Mouse (Mus musculus): ENCODE results near the gene Gga2.

The Gga2 gene

DNA sequence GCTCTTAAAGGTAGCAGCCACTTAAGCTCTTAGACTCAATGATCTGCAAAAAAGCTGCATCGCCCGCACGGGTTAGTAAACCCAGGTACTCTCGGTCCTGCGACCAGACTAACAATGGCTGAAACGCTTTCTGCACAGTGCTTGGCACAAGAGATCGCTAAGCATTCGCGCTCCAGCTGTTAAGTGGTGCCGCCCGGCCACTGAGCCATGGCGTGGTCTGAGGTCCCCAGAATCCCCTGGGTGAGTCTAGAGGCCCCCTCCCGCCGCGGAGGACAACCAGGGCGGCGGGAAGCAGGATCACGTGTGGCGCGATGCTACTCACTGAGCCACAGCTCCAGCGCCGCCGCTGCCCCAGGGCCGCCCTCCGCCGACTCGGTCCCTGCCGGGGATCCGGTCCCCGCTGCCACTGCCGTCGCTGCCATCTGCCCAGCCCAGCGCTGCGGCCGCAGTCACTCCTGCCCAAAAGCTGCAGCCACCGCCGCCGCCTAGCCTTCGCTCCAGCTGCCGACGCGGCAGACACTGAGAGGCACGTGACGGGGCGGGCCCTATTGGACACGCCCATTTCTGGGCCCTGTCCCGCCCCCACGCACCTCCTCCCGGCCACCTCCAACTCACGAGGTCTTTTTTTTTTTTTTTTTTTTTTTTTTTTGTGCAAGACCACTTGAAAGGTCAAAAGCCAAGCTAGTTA, at the start of gene Gga2:
Gene Gga2, minus strand, starts transcription at position 556 of the 688 bp plus-strand sequence.
- peak; percentile 65 for DNase-seq (ENCODE audit: low read depth, low spot score)

- no peak for DNase-seq (ENCODE audit: low read depth, low spot score)
These were observed 46.7 kb upstream of the Gga2 start for GRCm38 (mm10) chr7:122067517-122068381.

DNA sequence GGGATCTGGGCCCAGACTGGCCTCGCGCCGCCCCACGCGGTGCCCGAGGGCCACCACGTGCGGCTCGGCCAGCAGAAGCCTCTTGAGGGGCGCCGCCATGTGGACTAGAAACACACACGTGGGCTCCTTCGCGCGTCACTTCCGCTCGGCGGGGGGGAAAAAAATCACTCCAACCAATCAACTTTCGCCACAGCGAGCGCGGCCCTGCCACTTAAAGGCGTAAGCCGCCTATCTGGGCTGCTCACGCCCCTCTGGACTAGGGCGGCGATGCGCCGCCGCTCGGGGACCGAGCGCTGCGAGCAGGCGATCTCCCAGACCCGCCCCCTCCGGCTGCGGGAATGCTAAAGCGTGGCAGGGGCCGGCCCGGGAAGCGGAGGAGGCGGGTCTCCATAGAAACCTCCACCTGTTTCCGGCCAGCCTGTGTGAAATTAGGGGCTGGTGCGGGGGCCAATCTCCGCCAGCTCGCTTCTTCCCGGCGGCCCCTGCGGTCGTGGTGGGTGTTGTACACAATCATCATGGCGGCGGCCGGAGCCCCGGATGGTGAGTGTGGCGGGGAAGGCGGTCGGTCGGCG, 46.0 kb upstream of the Gga2 start, which contains the start of the genes Ubfd1 and Ears2:
Gene Ubfd1, plus strand, starts transcription at position 231 of the 572 bp plus-strand sequence.
Gene Ears2, minus strand, starts transcription at position 319 of the 572 bp plus-strand sequence.
- DNase-seq (ENCODE audit: low read depth, low spot score): peak; percentile 95

DNA sequence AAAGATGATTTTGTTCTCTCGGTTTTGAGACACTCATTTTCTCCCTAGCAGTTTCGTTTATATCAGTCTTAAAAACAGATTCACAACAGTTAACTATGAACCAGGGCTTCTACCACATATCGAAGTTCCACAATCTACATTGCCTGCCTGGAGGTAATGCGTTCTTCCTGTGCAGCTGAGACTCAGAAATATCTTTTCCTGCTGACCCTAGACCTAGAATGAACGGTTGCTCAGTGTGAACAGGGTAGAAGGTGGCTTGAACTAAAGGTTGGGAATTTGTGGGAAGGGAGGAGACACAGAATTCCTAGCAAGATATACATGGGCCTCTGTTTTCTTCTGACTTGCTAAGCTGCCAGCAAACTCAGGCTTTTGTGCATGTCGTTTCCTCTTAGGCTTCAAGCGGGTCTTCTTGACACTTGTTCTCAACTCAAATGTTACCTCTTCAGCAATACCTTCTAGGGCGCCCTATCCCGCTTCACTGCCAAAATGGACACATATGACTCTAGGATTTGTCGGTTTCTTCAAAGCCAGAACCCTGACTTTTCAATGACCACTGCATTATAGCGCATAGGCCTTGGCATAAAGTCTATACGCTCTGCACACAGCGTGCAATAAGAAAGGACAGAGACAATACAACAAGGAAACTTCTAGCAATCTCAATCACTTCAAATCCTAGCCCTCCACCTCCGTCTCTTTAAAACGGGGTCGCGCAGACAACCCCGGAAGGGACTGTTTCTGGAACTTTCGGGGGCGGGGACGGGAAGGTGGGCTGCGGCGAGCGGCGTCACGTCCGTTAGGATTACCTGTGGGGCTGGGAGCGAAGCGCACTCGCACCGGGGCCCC, 45.3 kb upstream of the Gga2 start:
- no peak for DNase-seq (ENCODE audit: low read depth, low spot score)

- DNase-seq (ENCODE audit: low read depth, low spot score): no peak
These were observed 44.6 kb upstream of the Gga2 start for GRCm38 (mm10) chr7:122065656-122066055.

DNA sequence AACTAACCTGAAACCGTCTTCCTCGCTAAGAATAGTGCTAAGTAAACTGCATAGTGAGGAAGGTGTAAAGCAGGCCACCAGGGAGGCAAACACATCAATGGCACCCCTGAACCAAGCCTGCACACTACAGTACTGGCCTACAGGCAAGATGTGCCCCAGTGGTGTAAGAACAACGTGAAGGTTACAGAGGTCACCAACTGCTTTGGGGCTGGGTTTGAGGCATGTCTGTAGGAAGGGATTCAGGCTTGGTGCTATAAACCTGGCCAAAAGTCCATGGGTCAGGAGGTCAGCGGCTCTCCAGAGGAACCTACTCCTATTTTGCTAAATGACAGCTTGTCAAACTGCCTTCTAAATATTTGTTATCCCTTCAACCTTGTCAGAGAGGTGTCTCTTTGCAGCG, 35.6 kb upstream of the Gga2 start:
- DNase-seq (ENCODE audit: low read depth, low spot score): no peak

GRCm38 (mm10) chr7:122050834-122051233, 29.8 kb upstream of the Gga2 start:
- no peak for DNase-seq (ENCODE audit: low read depth, low spot score)

GRCm38 (mm10) chr7:122048191-122048590, 27.2 kb upstream of the Gga2 start:
- DNase-seq (ENCODE audit: low read depth, low spot score): no peak

DNA sequence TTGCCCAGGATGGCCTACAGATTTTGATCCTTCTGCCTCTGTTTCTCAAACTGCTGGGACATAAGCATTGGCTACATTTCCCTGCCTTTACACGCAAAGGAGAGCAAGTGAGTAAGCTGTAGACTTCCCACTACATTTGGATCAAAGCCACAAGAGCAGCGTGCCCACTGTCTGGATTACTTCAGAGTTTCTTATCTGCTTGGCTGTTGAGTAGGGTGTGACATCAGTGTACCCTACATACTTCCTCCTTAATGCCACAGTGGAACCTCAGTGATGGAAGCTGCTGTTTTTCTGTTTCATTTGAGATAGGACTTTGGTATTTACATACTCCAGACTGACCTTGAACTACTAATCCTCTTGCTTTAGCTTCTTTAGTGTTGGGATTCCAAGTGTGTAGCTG, 25.8 kb upstream of the Gga2 start:
- no peak for DNase-seq (ENCODE audit: low read depth, low spot score)

DNA sequence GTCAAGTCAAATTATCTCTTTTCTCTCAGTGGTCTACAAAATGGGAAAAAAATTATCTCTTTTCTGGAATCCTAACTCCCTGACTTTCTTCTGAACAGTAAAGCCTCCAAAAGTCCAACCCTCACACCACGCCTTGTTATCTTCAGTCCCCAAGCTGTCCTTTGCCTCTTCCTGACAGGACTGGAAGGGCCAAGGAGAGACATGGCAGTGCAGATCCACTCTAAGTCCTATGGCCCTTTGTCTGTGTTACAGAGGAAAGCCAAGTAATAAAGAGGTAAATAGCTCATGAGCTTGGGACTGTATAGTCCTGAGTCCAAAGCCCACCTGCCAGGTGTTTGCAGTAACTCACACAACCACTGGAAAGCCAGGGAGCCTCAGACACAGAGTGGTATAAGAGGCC, 24.7 kb upstream of the Gga2 start:
- no peak for DNase-seq (ENCODE audit: low read depth, low spot score)

DNA sequence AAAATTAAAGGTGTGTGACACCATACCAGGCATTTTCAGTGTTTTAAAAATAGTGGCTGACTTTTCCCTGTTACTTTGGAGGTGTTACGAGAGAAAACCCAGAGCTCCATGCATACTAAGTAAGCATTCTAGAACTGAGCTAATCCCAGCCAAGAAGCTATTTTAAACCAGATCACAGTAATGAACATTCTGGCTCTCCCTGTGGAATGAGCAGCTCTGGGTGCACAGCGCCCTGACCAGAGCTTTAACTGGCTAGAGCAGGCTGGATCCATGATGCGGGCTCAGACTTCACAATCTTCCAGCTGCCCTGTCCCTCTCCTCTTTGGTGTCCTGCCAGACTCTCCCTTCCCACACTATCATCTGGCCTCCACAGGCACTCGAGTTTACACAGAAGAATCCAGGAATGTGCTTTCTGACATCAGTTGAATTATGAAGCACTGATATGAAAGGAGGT, 24.2 kb upstream of the Gga2 start:
- no peak for DNase-seq (ENCODE audit: low read depth, low spot score)

- DNase-seq (ENCODE audit: low read depth, low spot score): no peak
These were observed 23.1 kb upstream of the Gga2 start for GRCm38 (mm10) chr7:122044106-122044505.

GRCm38 (mm10) chr7:122034348-122034747, 13.3 kb upstream of the Gga2 start:
- DNase-seq (ENCODE audit: low read depth, low spot score): no peak

- DNase-seq (ENCODE audit: low read depth, low spot score): no peak
These were observed 12.3 kb upstream of the Gga2 start for GRCm38 (mm10) chr7:122033371-122033770.

DNA sequence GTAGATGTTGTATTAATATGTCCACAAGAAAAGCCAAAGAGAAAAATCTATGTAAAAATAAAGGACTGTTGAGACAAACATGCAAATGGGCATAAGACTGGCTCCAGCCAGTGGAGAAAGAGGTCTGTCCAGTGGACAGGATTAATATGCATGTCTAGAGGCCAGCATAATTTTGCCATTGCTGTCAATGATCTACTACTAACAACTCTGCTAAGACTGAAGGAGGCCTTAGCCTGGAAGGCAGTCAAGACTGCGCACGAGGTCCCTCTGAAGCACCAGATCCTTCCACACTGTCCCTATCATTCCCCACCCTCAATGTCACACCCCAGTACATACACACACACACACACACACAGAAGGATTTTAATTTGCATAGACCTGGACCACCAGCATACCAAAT, 1.1 kb upstream of the Gga2 start:
- DNase-seq (ENCODE audit: low read depth, low spot score): no peak

- DNase-seq (ENCODE audit: low read depth, low spot score): peak; percentile 8
These were observed 752 bp downstream of the Gga2 start for GRCm38 (mm10) chr7:122020273-122020666.

GRCm38 (mm10) chr7:122018978-122019377, 2.0 kb downstream of the Gga2 start:
- DNase-seq (ENCODE audit: low read depth, low spot score): no peak

DNA sequence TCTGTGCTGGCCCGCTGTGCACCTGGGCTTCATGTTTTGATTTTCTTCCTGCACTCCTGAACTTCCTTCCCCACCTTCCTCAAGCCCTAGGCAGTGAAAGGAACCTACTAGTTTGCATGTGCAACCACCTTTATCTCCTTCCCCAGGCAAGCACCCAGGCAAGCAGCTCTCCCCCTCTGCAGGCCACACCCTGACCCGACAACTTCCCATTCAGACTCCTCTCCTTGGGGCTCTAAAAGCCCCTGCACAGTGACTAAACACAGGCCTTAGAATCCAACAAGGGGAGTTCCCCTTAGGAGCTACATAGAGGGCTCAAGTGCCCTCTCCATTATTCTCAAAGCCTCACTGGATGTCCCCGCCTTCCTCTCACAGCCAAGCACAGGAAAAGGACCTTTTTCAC, 2.8 kb downstream of the Gga2 start:
- DNase-seq (ENCODE audit: low read depth, low spot score): no peak

DNA sequence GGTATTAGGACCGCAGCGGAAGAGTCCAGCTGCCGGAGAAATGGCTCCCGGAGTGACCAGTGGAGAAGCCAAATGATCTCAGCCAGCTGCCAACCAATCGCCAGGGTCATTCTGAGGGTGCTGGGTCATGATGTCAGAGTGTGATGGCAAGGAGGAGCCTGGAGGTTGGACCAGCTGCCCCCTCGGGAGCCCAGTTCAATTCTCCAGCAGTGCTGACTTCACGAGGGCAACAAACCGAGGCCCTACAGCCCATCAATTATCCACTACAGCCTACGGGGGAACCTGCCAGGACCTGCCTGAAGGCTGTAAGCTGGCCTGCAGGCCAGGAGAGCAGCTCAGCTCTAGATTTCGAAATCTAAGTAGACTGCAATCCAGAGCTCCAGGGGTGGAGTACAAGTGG, 5.3 kb downstream of the Gga2 start:
- peak; percentile 13 for DNase-seq (ENCODE audit: low read depth, low spot score)

DNA sequence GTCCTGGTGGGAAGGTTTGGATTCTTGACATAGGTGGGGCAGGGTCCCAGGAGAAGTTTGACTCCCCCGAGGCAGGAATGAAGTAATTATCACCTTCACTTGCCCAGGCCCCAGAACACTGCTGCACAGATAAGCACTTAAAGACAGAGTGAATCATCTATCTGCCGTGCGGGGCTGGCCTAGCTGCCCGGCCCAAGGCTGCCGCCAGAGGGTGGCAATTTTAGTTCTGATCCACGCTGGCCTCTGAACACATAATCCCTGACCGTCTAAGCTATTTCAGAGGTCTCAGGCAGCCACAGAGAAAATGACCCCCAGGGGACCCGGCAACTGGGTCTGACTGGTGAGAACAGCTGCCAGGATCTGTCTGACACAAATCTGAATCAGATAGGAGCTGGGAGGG, 5.9 kb downstream of the Gga2 start:
- peak; percentile 37 for DNase-seq (ENCODE audit: low read depth, low spot score)

DNA sequence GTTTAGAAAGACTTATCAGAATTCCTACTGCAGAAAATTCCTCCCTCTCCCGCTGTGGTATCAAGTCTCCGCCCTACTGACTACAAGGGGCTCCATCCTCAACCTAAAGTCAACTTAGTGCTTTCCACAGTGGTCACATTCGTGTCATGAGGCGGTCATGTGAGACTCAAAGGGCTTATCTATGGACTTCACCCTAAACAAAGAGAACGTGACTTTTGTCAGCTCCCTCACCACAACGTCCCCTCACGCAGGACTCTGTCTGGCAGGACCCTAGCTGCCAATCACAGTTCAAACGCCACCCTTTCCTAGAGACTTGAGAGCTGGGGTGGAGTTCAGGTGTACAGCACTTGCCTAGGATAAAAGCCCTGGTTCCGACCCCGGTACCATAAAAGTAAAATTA, 8.1 kb downstream of the Gga2 start:
- DNase-seq (ENCODE audit: low read depth, low spot score): no peak

Data from retina, postnatal 7 days (tissue).